Mouse (Mus musculus): ENCODE data around the gene Dact2. TPM values are rescaled to one million over a fixed set of nuclear protein-coding genes. Genes with fewer than 3 reads are reported as not detected.

The Dact2 gene
- polyA plus RNA-seq, 1 experiment = 0.39 TPM

GRCm38 (mm10) chr17:14172184-14172583 lies 31.9 kb downstream of the Dact2 start:
- Histone ChIP-seq H3K36me3 (ENCODE audit: control insufficient read depth, insufficient read depth, low read length) (no peaks in the 10 kb centered on the region), H3K4me3 (ENCODE audit: extremely low read depth, insufficient read depth, insufficient read length) (no peak overlapping the region), H3K27ac (ENCODE audit: insufficient read depth, low read length) (no peak overlapping the region), H3K4me1 (ENCODE audit: control insufficient read depth, insufficient read depth, insufficient read length) (no peaks in the 10 kb centered on the region), H3K27me3 (ENCODE audit: control insufficient read depth, insufficient read depth, low read length) (no peaks in the 10 kb centered on the region)
- 62% methylated on average over 2 of the region's 3 CpGs for WGBS
- no peak for DNase-seq (ENCODE audit: low read depth in 1 of 2, low spot score in 2 of 2)
- TF ChIP-seq POLR2A (IDR thresholded peaks at IDR 0.05; ENCODE audit: low read depth, low read length) (no peak), CTCF (IDR thresholded peaks at IDR 0.05; ENCODE audit: extremely low read depth, insufficient read depth, insufficient read length, insufficient replicate concordance) (no peak)

DNA sequence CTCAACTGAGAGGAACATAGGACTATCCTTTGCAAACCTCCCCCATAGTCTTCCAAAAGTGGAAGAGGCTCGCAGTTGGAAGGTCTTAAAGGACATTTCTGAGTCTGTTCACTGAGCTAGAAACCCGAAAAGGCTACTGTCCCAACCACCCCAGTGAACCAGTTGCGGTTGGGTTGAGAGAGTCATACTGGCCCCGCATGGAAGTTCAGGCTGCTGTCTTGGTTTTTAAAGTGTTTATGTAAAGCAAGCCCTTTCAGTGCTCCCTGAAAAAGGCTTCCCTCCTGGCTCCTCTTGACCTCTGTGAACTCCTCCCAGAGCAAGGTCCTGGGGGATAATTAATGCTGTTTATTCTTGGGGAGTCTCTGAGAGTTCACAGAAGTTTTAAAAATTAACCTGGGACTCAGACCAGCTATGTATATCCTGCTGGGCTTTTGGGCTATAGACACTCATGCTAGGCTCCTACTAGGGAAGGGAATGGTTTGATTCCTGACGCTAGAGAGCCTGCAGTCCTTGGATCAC lies 33.1 kb downstream of the Dact2 start:
- no peak overlapping the region for H3K4me3 ChIP-seq (ENCODE audit: extremely low read depth, insufficient read depth, insufficient read length)
- TF ChIP-seq CTCF (IDR thresholded peaks at IDR 0.05; ENCODE audit: extremely low read depth, insufficient read depth, insufficient read length, insufficient replicate concordance) = no peak
- no peak for TF ChIP-seq POLR2A (IDR thresholded peaks at IDR 0.05; ENCODE audit: low read depth, low read length)
- H3K36me3 ChIP-seq (ENCODE audit: control insufficient read depth, insufficient read depth, low read length) = no peaks in the 10 kb centered on the region
- DNase-seq (ENCODE audit: low read depth in 1 of 2, low spot score in 2 of 2) = no peak
- 81% methylated on average over 5 of the region's 5 CpGs for WGBS
- no peaks in the 10 kb centered on the region for H3K27me3 ChIP-seq (ENCODE audit: control insufficient read depth, insufficient read depth, low read length)
- H3K4me1 ChIP-seq (ENCODE audit: control insufficient read depth, insufficient read depth, insufficient read length) = no peaks in the 10 kb centered on the region
- no peak overlapping the region for H3K27ac ChIP-seq (ENCODE audit: insufficient read depth, low read length)

DNA sequence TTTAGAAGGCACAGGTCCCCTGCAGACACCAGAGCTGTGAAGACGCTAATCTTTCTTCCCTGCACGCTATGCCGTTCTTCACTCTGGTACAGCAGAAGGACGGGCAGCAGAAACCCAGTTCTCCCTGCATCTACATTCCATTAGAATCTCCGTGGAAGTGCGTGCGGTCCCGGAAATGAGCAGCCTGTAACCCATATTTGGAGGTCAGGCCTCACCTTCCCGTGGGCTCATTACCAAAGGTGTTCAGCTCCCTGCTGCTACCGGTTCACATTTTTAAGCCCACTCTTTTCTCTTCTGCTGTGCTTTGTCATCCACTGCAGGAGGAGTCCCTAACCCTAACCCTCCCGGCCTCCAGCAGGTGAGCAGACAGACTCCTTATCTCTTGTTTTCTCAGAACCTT lies 34.7 kb downstream of the Dact2 start:
- H3K36me3 ChIP-seq (ENCODE audit: control insufficient read depth, insufficient read depth, low read length) = no peaks in the 10 kb centered on the region
- H3K4me3 ChIP-seq (ENCODE audit: extremely low read depth, insufficient read depth, insufficient read length) = no peak overlapping the region
- 80% methylated on average over 11 of the region's 11 CpGs for WGBS
- H3K4me1 ChIP-seq (ENCODE audit: control insufficient read depth, insufficient read depth, insufficient read length) = no peaks in the 10 kb centered on the region
- no peak overlapping the region for H3K27ac ChIP-seq (ENCODE audit: insufficient read depth, low read length)
- no peak for DNase-seq (ENCODE audit: low read depth in 1 of 2, low spot score in 2 of 2)
- no peak for TF ChIP-seq POLR2A (IDR thresholded peaks at IDR 0.05; ENCODE audit: low read depth, low read length)
- no peak for TF ChIP-seq CTCF (IDR thresholded peaks at IDR 0.05; ENCODE audit: extremely low read depth, insufficient read depth, insufficient read length, insufficient replicate concordance)
- H3K27me3 ChIP-seq (ENCODE audit: control insufficient read depth, insufficient read depth, low read length) = no peaks in the 10 kb centered on the region

DNA sequence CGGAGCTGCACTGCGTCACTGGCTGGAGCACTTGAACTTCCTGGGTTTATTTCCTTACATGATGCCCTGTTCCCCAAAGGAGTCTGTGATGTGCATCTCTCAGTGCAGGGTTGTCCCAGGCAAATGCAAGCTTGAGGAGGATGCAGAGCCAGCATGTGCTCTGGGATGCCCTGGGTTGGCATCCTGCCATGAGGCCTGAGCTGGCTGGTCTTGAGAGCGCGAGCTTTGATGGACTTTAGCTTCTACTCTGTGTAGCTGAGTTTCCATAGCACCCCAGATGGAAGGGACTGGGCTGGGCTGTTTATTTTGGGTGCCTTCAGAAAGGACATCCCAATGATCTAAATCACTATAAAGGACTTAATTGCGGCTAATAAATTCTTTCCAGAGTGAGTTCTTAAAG lies 36.5 kb downstream of the Dact2 start:
- DNase-seq (ENCODE audit: low read depth in 1 of 2, low spot score in 2 of 2) = no peak
- TF ChIP-seq CTCF (IDR thresholded peaks at IDR 0.05; ENCODE audit: extremely low read depth, insufficient read depth, insufficient read length, insufficient replicate concordance) (no peak), POLR2A (IDR thresholded peaks at IDR 0.05; ENCODE audit: low read depth, low read length) (no peak)
- no peak overlapping the region for H3K27ac ChIP-seq (ENCODE audit: insufficient read depth, low read length)
- H3K4me3 ChIP-seq (ENCODE audit: extremely low read depth, insufficient read depth, insufficient read length) = no peak overlapping the region
- no peaks in the 10 kb centered on the region for H3K27me3 ChIP-seq (ENCODE audit: control insufficient read depth, insufficient read depth, low read length)
- no peaks in the 10 kb centered on the region for H3K36me3 ChIP-seq (ENCODE audit: control insufficient read depth, insufficient read depth, low read length)
- no peaks in the 10 kb centered on the region for H3K4me1 ChIP-seq (ENCODE audit: control insufficient read depth, insufficient read depth, insufficient read length)
- WGBS = 73% methylated on average over 5 of the region's 5 CpGs

- Histone ChIP-seq H3K27me3 (ENCODE audit: control insufficient read depth, insufficient read depth, low read length) (no peaks in the 10 kb centered on the region), H3K4me1 (ENCODE audit: control insufficient read depth, insufficient read depth, insufficient read length) (no peaks in the 10 kb centered on the region), H3K27ac (ENCODE audit: insufficient read depth, low read length) (no peak overlapping the region), H3K4me3 (ENCODE audit: extremely low read depth, insufficient read depth, insufficient read length) (no peak overlapping the region), H3K36me3 (ENCODE audit: control insufficient read depth, insufficient read depth, low read length) (no peaks in the 10 kb centered on the region)
- DNase-seq (ENCODE audit: low read depth in 1 of 2, low spot score in 2 of 2) = no peak
- TF ChIP-seq CTCF (IDR thresholded peaks at IDR 0.05; ENCODE audit: extremely low read depth, insufficient read depth, insufficient read length, insufficient replicate concordance) (no peak), POLR2A (IDR thresholded peaks at IDR 0.05; ENCODE audit: low read depth, low read length) (no peak)
- WGBS = 53% methylated on average over 6 of the region's 6 CpGs
Measured at GRCm38 (mm10) chr17:14166746-14167432, 37.2 kb downstream of the Dact2 start.

DNA sequence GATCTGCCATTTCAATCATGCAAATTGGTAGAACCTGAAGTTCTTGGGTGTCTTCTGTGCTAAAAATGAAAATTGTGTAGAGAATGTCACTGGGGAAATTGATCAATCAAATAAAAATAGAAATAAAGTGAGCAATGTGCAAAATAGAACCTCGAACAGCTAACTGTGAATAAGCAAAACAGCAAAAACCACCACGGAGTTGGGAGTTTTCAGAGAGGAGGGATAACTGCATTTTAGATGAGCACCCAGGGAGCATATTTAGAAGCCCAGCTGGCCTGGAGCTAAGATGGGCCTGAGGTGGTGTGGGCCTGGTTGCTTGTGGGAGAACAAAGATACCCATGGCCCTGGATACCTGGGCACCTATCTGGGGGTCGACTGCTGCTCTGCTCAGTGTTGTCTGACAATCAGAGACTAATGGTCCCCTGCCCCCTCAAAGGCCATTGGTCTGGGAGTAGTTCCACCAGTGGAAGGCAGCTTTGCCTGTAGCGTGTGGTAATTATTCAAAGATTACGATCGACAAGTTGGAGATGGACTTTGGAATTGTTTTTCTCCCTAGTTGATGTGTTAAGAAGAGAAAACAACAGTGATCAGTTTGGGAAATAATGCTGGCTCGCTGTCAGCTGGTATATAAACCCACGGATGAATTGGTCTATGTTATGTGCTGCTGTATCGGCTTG lies 38.0 kb downstream of the Dact2 start:
- no peak overlapping the region for H3K4me3 ChIP-seq (ENCODE audit: extremely low read depth, insufficient read depth, insufficient read length)
- no peaks in the 10 kb centered on the region for H3K27me3 ChIP-seq (ENCODE audit: control insufficient read depth, insufficient read depth, low read length)
- no peak overlapping the region for H3K27ac ChIP-seq (ENCODE audit: insufficient read depth, low read length)
- no peak for TF ChIP-seq POLR2A (IDR thresholded peaks at IDR 0.05; ENCODE audit: low read depth, low read length)
- no peak for TF ChIP-seq CTCF (IDR thresholded peaks at IDR 0.05; ENCODE audit: extremely low read depth, insufficient read depth, insufficient read length, insufficient replicate concordance)
- H3K4me1 ChIP-seq (ENCODE audit: control insufficient read depth, insufficient read depth, insufficient read length) = no peaks in the 10 kb centered on the region
- no peaks in the 10 kb centered on the region for H3K36me3 ChIP-seq (ENCODE audit: control insufficient read depth, insufficient read depth, low read length)
- WGBS = 71% methylated on average over 9 of the region's 9 CpGs
- no peak for DNase-seq (ENCODE audit: low read depth in 1 of 2, low spot score in 2 of 2)

Measured in spleen, adult 2 months (tissue).